Mouse (Mus musculus) kidney, adult 2 months (tissue): Measurements from ENCODE around the gene Zfp710. TPM values are rescaled to one million over a fixed set of nuclear protein-coding genes. Genes with fewer than 3 reads are reported as not detected.
"Not testable (repeated sequence)": the region's sequence is repeated elsewhere in the genome, so short reads cannot be mapped to it uniquely, and the experiment has no call there.

ENCODE experiments used
- DNase-seq: peaks from one replicate; pipeline ENCODE4 v3.0.0; 2021
- H3K27ac ChIP-seq: fragments of 200-500 bp; 2 replicates; pipeline ENCODE4 v1.5.1; 2012; ENCODE audit warnings: low read depth, low read length, control low read depth, inconsistent platforms; ENCODE audit not compliant: insufficient read depth
- H3K27me3 ChIP-seq: fragments of 200-500 bp; replicated peaks from 2 replicates; pipeline ENCODE4 v1.6.1; 2012; ENCODE audit warnings: mild to moderate bottlenecking, moderate library complexity, low read length, inconsistent platforms; ENCODE audit not compliant: control insufficient read depth, insufficient read depth
- H3K36me3 ChIP-seq: fragments of 200-500 bp; 2 replicates; pipeline ENCODE4 v1.6.1; 2012; ENCODE audit warnings: mild to moderate bottlenecking, moderate library complexity, low read length, inconsistent platforms; ENCODE audit not compliant: control insufficient read depth, insufficient read depth
- H3K4me1 ChIP-seq: fragments of 200-500 bp; 2 replicates; pipeline ENCODE4 v1.6.1; 2011; ENCODE audit warnings: low read length; ENCODE audit not compliant: control insufficient read depth, insufficient read depth
- H3K4me3 ChIP-seq: fragments of 200-500 bp; 2 replicates; pipeline ENCODE4 v1.5.1; 2011; ENCODE audit warnings: mild to moderate bottlenecking, low read depth, low read length, control low read depth; ENCODE audit not compliant: insufficient read depth
- CTCF ChIP-seq: fragments of 200-500 bp; conservative IDR thresholded peaks from 2 replicates; pipeline ENCODE4 v1.5.1; 2011; ENCODE audit warnings: low read depth, mild to moderate bottlenecking, control low read depth, low read length, moderate library complexity, mixed read lengths; ENCODE audit not compliant: insufficient read depth, insufficient read length
- POLR2A ChIP-seq: fragments of 200-500 bp; IDR thresholded peaks from one replicate; pipeline ENCODE4 v1.6.1; 2011; ENCODE audit warnings: low read depth, low read length, control low read depth
- WGBS: fragments of 180-500 bp; shearing (Covaris S2); methylation state at CpG from one replicate; pipeline ENCODE4 v1.1.7; 2018; 5-methylcytosine and 5-hydroxymethylcytosine counted together
- polyA plus RNA-seq: library from polyadenylated mRNA; depleted of rRNA; stranded (reverse); fragments of >200 nt; gene quantifications from 2 replicates; pipeline ENCODE4 v1.2.3, GENCODE M21; 2012

Gene Zfp710
- polyA plus RNA-seq, 1 experiment = 22.6 TPM

DNA sequence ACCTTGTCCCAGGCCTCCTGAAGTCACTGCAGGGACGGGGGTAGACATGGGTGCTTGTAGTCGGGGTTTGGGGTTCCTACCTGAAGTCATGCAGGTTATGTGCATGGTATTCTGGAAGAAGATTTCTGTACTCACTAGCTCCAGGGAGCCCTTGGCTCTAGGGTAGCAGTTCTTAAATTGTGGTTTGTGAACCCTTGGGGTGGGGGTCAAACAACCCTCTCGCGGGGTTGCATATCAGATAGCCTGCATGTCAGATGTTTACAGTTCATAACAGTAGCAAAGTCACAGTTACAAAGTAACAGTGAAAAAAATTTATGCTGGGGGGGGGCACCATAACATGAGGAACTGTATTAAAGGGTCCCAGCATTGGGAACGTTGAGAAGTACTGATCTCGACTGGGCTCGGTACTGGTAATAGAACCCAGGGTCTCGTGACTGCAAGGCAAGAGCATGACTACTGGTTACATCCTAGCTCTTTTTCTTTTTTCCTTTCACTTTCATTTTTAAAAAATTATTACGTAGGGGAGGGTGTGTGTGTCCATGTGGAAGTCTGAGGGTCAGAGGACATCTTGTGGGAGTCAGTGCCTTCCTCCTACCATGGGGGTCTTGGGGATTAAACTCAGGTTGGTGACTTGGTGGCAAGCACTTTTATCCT is 8.6 kb downstream of the Zfp710 start:
- peak overlapping the region; percentile 13; the same call in 1 of the 2 replicates for H3K4me3 ChIP-seq
- DNase-seq = no peak
- H3K27ac ChIP-seq = peak overlapping the region; percentile 86

DNA sequence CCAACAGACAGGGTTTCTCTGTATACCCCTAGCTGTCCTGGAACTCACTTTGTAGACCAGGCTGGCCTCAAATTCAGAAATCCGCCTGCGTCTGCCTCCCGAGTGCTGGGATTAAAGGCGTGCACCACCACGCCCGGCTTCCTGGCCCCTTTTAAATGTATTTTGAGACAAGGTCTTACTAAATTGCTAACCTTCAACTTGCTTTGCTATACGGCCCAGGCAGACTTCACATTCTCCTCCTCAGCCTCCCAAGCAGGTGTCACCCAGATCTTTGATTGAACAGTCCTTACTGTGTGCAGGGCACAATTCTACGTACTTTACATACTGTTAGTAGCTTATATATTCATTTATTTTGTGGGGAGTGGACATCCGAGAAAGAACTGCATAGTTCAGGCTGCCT is 9.2 kb downstream of the Zfp710 start:
- no peak overlapping the region for H3K27ac ChIP-seq
- H3K27me3 ChIP-seq = no peaks in the 10 kb centered on the region
- no peak overlapping the region for H3K4me3 ChIP-seq
- WGBS = 84% methylated on average over 9 of the region's 9 CpGs
- H3K36me3 ChIP-seq = no peaks in the 10 kb centered on the region
- TF ChIP-seq POLR2A (no peak), CTCF (no peak)
- H3K4me1 ChIP-seq = peaks cover 37% of the 10 kb centered on the region
- no peak for DNase-seq

More for the DNA sequence above, 8.6 kb downstream of the Zfp710 start:
- TF ChIP-seq CTCF (no peak), POLR2A (no peak)
- H3K36me3 ChIP-seq = no peaks in the 10 kb centered on the region
- WGBS = 34% methylated on average over 9 of the region's 9 CpGs
- H3K4me1 ChIP-seq = peaks cover 40% of the 10 kb centered on the region
- no peaks in the 10 kb centered on the region for H3K27me3 ChIP-seq

DNA sequence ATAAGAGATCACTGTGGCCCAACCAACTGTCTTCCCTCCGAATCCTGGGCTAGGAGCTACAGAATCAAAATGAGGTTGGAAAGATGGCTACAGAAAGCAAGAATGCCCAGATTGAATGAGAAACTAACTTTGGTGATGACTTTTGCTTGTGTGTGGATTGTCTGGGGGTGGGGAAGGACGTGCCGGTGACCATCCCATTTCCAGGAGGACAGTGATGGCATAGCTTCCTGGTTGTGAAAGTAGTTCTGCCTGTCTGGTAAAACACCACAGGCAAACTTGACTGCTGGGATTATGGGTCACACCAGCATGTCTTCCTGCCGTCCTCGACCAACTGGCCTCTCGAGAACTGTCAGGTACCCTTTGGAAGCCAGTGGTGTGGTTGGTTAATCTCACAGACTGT is 10.5 kb downstream of the Zfp710 start:
- no peak for TF ChIP-seq POLR2A
- TF ChIP-seq CTCF = no peak
- Histone ChIP-seq H3K27me3 (no peaks in the 10 kb centered on the region), H3K4me3 (no peak overlapping the region), H3K27ac (peak overlapping the region; percentile 46; the same call in 1 of the 2 replicates), H3K36me3 (no peaks in the 10 kb centered on the region), H3K4me1 (peaks cover 31% of the 10 kb centered on the region)
- WGBS = 63% methylated on average over 6 of the region's 6 CpGs
- no peak for DNase-seq

DNA sequence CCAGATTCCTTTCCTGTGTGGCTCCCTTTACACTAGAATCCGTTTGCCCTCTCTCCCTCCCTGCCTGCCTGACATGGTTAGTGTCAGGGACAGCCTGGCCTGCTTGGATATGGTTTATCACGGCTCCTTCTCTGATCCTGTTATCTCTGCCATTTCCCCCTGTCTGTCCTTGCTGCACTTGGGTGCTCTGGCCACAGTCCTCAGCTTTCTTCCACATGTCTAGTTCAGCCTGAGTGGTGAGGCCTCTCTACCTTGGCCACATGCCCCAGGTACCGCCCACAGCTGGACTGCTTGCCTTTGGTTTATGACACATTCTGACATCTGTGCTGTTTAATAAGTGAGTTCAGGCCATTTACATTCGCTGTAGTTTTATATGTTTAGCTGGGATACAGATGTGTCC is 11.1 kb downstream of the Zfp710 start:
- no peak for TF ChIP-seq POLR2A
- no peak for TF ChIP-seq CTCF
- Histone ChIP-seq H3K36me3 (no peaks in the 10 kb centered on the region), H3K4me1 (peaks cover 31% of the 10 kb centered on the region), H3K27ac (peak overlapping the region; percentile 46), H3K27me3 (no peaks in the 10 kb centered on the region), H3K4me3 (no peak overlapping the region)
- peak; percentile 92 for DNase-seq
- 11% methylated on average over 4 of the region's 4 CpGs for WGBS

DNA sequence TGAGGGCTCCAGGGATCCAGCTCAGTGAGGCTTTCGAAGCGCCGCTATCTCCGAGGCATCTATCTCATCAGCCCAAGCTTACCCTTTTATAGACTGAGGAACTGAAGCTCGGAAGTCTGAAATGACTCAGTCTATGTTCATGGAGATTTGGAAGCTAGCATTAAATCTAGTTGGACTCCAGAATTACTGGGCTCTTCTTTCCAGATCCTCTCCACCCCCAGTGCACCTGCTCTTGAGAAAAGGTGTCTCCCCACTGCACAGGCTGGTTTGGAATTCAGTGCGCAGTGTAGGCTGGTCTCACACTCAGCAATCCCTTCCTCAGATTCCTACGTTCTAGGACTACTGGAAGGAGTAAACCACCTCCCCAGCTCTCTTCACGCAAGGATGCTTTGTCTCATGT is 15.1 kb downstream of the Zfp710 start:
- Histone ChIP-seq H3K4me1 (peaks cover 11% of the 10 kb centered on the region), H3K36me3 (no peaks in the 10 kb centered on the region), H3K4me3 (no peak overlapping the region), H3K27ac (no peak overlapping the region), H3K27me3 (no peaks in the 10 kb centered on the region)
- 87% methylated on average over 8 of the region's 8 CpGs for WGBS
- TF ChIP-seq POLR2A (no peak), CTCF (no peak)
- no peak for DNase-seq

DNA sequence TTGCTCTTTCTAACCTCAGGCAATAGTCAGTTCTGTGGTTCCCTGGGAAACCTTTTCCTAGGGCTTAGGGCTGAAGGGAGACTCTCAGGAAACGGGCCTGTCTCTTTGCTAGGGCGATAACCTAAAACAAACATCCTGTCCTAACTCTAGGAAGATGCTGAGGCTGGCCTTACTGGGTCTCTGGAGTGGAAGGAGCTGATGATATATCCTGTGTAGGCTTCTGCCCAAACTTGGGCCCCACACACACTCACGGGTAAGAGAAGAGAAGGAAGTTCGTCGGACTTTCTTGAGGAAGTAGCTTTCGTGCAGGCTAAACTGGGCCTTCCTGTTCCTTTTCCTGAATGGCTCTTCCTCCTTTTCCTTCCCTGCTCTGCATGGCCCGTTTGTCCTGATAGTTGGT is 19.6 kb downstream of the Zfp710 start:
- WGBS = 58% methylated on average over 7 of the region's 7 CpGs
- peak; percentile 82 for DNase-seq

DNA sequence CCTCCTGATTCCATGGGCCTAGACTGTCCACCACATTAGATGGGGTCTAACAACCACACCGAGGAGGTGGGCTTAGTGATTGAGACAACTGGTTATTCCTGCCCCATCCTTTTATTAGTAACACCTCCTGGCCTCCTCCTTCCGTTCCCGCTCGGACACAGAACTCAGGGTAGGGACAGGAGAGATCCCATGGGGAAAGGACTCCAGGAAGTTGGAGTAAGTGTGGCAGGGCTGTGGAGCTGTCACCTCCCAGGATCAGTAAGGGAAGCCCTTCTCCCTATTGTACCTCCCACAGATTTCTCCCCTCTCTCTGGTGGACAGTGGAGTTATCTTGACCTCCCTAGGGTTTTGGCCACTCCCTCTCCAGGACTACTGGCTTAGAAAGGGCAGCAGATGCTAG is 22.4 kb downstream of the Zfp710 start:
- Histone ChIP-seq H3K36me3 (no peaks in the 10 kb centered on the region), H3K4me1 (peaks cover 42% of the 10 kb centered on the region), H3K4me3 (no peak overlapping the region), H3K27me3 (no peaks in the 10 kb centered on the region), H3K27ac (peak overlapping the region; percentile 30; the same call in 1 of the 2 replicates)
- TF ChIP-seq POLR2A (no peak), CTCF (no peak)
- DNase-seq = no peak
- WGBS = 58% methylated on average over 4 of the region's 4 CpGs

More for the DNA sequence above, 19.6 kb downstream of the Zfp710 start:
- Histone ChIP-seq H3K27ac (peak overlapping the region; percentile 88), H3K4me3 (no peak overlapping the region), H3K27me3 (no peaks in the 10 kb centered on the region), H3K4me1 (peaks cover 28% of the 10 kb centered on the region), H3K36me3 (no peaks in the 10 kb centered on the region)
- TF ChIP-seq POLR2A = no peak

DNA sequence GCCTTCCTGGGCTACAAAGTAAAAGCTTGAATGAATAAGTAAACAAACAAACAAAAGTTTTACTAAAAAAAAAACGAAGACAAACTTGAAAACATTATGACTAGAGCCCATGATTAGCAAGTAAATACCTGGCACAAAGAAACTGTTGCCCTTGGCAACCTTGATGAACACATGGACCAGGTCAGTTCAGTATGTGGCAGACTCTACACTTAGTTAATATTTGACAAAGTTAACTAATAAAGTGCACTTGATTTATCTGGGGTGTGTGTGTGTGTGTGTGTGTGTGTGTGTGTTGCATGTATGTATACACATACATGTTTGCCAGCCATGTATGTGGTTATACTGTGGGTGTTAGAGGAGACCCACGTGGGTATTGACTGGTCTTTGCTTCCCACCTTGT is 25.1 kb downstream of the Zfp710 start:
- H3K4me1 ChIP-seq = peaks cover 55% of the 10 kb centered on the region
- H3K27ac ChIP-seq = peak overlapping the region; percentile 93
- H3K27me3 ChIP-seq = no peaks in the 10 kb centered on the region
- no peaks in the 10 kb centered on the region for H3K36me3 ChIP-seq
- TF ChIP-seq POLR2A (no peak), CTCF (no peak)
- DNase-seq = peak; percentile 83
- WGBS = 28% methylated on average over 2 of the region's 2 CpGs
- no peak overlapping the region for H3K4me3 ChIP-seq

DNA sequence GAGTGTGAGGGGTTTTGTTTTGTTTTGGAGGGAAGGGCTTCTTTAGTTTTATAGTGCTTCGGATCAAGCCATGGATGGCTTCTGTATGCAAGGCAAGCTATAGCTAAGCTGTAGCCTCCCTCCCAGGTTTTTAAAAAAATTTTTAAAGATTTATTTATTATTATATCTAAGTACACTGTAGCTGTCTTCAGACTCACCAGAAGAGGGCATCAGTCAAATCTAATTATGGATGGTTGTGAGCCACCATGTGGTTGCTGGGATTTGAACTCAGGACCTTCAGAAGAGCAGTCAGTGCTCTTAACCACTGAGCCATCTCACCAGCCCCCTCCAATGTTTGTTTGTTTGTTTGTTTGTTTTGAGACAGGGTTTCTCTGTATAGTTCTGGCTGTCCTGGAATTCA is 25.8 kb downstream of the Zfp710 start:
- not testable (repeated sequence) for H3K27me3 ChIP-seq, DNase-seq, H3K27ac ChIP-seq, H3K4me3 ChIP-seq, H3K36me3 ChIP-seq
- WGBS = 71% methylated on average over 1 of the region's 1 CpGs
- peaks cover 51% of the 10 kb centered on the region for H3K4me1 ChIP-seq
